Mouse (Mus musculus) olfactory bulb, adult 2 months (tissue): ENCODE measurements around the gene Ube2v1.

ENCODE experiments used
- CTCF ChIP-seq: fragments of 200-500 bp; IDR thresholded peaks from 2 replicates; pipeline ENCODE4 v1.5.1; 2012; ENCODE audit warnings: low read depth, mild to moderate bottlenecking, low read length, moderate library complexity; ENCODE audit not compliant: insufficient read depth
- POLR2A ChIP-seq: fragments of 200-500 bp; IDR thresholded peaks from 2 replicates; pipeline ENCODE4 v1.6.1; 2012; ENCODE audit warnings: mild to moderate bottlenecking, low read depth, low read length, moderate library complexity; ENCODE audit not compliant: insufficient read depth

GRCm38 (mm10) chr2:167617472-167617871, 14.4 kb downstream of the Ube2v1 start:
- TF ChIP-seq POLR2A (no peak), CTCF (no peak)
